Mouse (Mus musculus) lung, postnatal 0 days (tissue): ENCODE data around the gene Nrbf2. TPM values are rescaled to one million over a fixed set of nuclear protein-coding genes. Genes with fewer than 3 reads are reported as not detected.

Experiments
- ATAC-seq: fragments of 200-750 bp; cut with Nextera tagmentation; 2 replicates; pipeline ENCODE4 v1.8.0; 2017; ENCODE audit warnings: moderate library complexity
- DNase-seq: peaks from one replicate; pipeline ENCODE4 v3.0.0-alpha.2; 2016; ENCODE audit warnings: low spot score
- H3K27ac ChIP-seq: fragments of 300-500 bp; sonication (generic); 2 replicates; pipeline ENCODE4 v1.5.1; 2014; ENCODE audit warnings: antibody characterized with exemption, mild to moderate bottlenecking, low read length, mixed read lengths
- H3K27me3 ChIP-seq: fragments of 300-500 bp; sonication (generic); replicated peaks from 2 replicates; pipeline ENCODE4 v1.6.1; 2014; ENCODE audit warnings: low read length, mixed read lengths; ENCODE audit not compliant: insufficient read depth
- H3K36me3 ChIP-seq: fragments of 300-500 bp; sonication (generic); 2 replicates; pipeline ENCODE4 v1.6.1; 2014; ENCODE audit warnings: low read length, mixed read lengths; ENCODE audit not compliant: insufficient read depth
- H3K4me1 ChIP-seq: fragments of 300-500 bp; sonication (generic); 2 replicates; pipeline ENCODE4 v1.6.1; 2014; ENCODE audit warnings: antibody characterized with exemption, low read depth, low read length, mixed read lengths; ENCODE audit not compliant: insufficient read depth
- H3K4me2 ChIP-seq: fragments of 300-500 bp; sonication (generic); replicated peaks from 2 replicates; pipeline ENCODE4 v1.6.1; 2014; ENCODE audit warnings: low read depth, mild to moderate bottlenecking, low read length, moderate library complexity, mixed read lengths
- H3K4me3 ChIP-seq: fragments of 300-500 bp; sonication (generic); 2 replicates; pipeline ENCODE4 v1.5.1; 2014; ENCODE audit warnings: low read depth, low read length
- H3K9ac ChIP-seq: fragments of 300-500 bp; sonication (generic); replicated peaks from 2 replicates; pipeline ENCODE4 v1.6.1; 2014; ENCODE audit warnings: low read depth, mild to moderate bottlenecking
- H3K9me3 ChIP-seq: fragments of 300-500 bp; sonication (generic); 2 replicates; pipeline ENCODE4 v1.6.1; 2016; ENCODE audit warnings: low read length, mixed read lengths
- CTCF ChIP-seq: IDR thresholded peaks from 2 replicates; pipeline ENCODE4 v1.5.1; 2016; ENCODE audit warnings: antibody characterized with exemption, mild to moderate bottlenecking
- EP300 ChIP-seq: IDR thresholded peaks from 2 replicates; pipeline ENCODE4 v1.6.1; 2016; ENCODE audit warnings: antibody characterized with exemption, mild to moderate bottlenecking, control low read depth
- WGBS: fragments of 180-500 bp; shearing (Covaris S2); extraction: QIAGEN DNeasy Blood & Tissue Kit; methylation state at CpG from one replicate; pipeline ENCODE4 v1.1.7; 2014; 5-methylcytosine and 5-hydroxymethylcytosine counted together
- polyA plus RNA-seq: library from polyadenylated mRNA; unstranded; fragments of >200 nt; fragmentation: Nextera tagmentation; extraction: Ambion mirVana; gene quantifications from 2 replicates; pipeline ENCODE4 v1.2.1, GENCODE M21; 2015

The Nrbf2 gene
- polyA plus RNA-seq, 1 experiment from 2014 or later: 40.6 TPM

- no peak for DNase-seq
- Histone ChIP-seq H3K36me3 (peaks cover 24% of the 10 kb centered on the region), H3K4me2 (no peak overlapping the region), H3K9me3 (no peaks in the 10 kb centered on the region), H3K4me1 (no peaks in the 10 kb centered on the region), H3K27me3 (no peaks in the 10 kb centered on the region), H3K4me3 (no peak overlapping the region), H3K27ac (no peak overlapping the region), H3K9ac (no peak overlapping the region)
- TF ChIP-seq CTCF (no peak), EP300 (no peak)
- WGBS: 100% methylated on average over 1 of the region's 1 CpGs
- no peak for ATAC-seq
Measured at GRCm38 (mm10) chr10:67253115-67253514, 32.0 kb downstream of the Nrbf2 start.

GRCm38 (mm10) chr10:67252353-67252752 lies 32.8 kb downstream of the Nrbf2 start:
- no peaks in the 10 kb centered on the region for H3K27me3 ChIP-seq
- WGBS: 55% methylated on average over 5 of the region's 5 CpGs
- H3K9me3 ChIP-seq: no peaks in the 10 kb centered on the region
- no peak for TF ChIP-seq CTCF
- no peak for TF ChIP-seq EP300
- no peak overlapping the region for H3K4me2 ChIP-seq
- DNase-seq: no peak
- peaks cover 25% of the 10 kb centered on the region for H3K36me3 ChIP-seq
- ATAC-seq: no peak
- no peak overlapping the region for H3K27ac ChIP-seq
- no peak overlapping the region for H3K9ac ChIP-seq
- H3K4me1 ChIP-seq: no peaks in the 10 kb centered on the region
- H3K4me3 ChIP-seq: no peak overlapping the region

- H3K4me2 ChIP-seq: no peak overlapping the region
- no peak overlapping the region for H3K9ac ChIP-seq
- 88% methylated on average over 6 of the region's 6 CpGs for WGBS
- no peaks in the 10 kb centered on the region for H3K4me1 ChIP-seq
- ATAC-seq: no peak
- no peak for DNase-seq
- H3K4me3 ChIP-seq: no peak overlapping the region
- H3K9me3 ChIP-seq: no peaks in the 10 kb centered on the region
- TF ChIP-seq EP300 (no peak), CTCF (no peak)
- H3K27ac ChIP-seq: no peak overlapping the region
- H3K36me3 ChIP-seq: peaks cover 33% of the 10 kb centered on the region
- H3K27me3 ChIP-seq: no peaks in the 10 kb centered on the region
Measured at GRCm38 (mm10) chr10:67250846-67251245, 34.3 kb downstream of the Nrbf2 start.

GRCm38 (mm10) chr10:67249486-67249885 lies 35.6 kb downstream of the Nrbf2 start:
- no peak overlapping the region for H3K27ac ChIP-seq
- DNase-seq (no peak), ATAC-seq (no peak)
- no peak overlapping the region for H3K9ac ChIP-seq
- TF ChIP-seq EP300 (no peak), CTCF (no peak)
- peaks cover 44% of the 10 kb centered on the region for H3K36me3 ChIP-seq
- no peaks in the 10 kb centered on the region for H3K9me3 ChIP-seq
- H3K27me3 ChIP-seq: no peaks in the 10 kb centered on the region
- H3K4me3 ChIP-seq: no peak overlapping the region
- H3K4me1 ChIP-seq: no peaks in the 10 kb centered on the region
- 65% methylated on average over 2 of the region's 2 CpGs for WGBS
- no peak overlapping the region for H3K4me2 ChIP-seq

GRCm38 (mm10) chr10:67247145-67247544 lies 38.0 kb downstream of the Nrbf2 start:
- Histone ChIP-seq H3K36me3 (peaks cover 41% of the 10 kb centered on the region), H3K4me2 (no peak overlapping the region), H3K9me3 (no peaks in the 10 kb centered on the region), H3K27me3 (no peaks in the 10 kb centered on the region), H3K27ac (no peak overlapping the region), H3K4me1 (no peaks in the 10 kb centered on the region), H3K9ac (no peak overlapping the region), H3K4me3 (no peak overlapping the region)
- ATAC-seq (no peak), DNase-seq (no peak)
- no peak for TF ChIP-seq EP300
- peak; percentile 77 for TF ChIP-seq CTCF
- WGBS: 93% methylated on average over 4 of the region's 4 CpGs

GRCm38 (mm10) chr10:67230439-67230838 lies 54.7 kb downstream of the Nrbf2 start:
- Histone ChIP-seq H3K4me3 (no peak overlapping the region), H3K27me3 (no peaks in the 10 kb centered on the region), H3K9ac (no peak overlapping the region), H3K4me1 (0 out of 2 replicates have a peak, but pooled peaks cover 3% of the 10 kb centered on the region), H3K4me2 (no peak overlapping the region), H3K36me3 (peaks cover 12% of the 10 kb centered on the region; the same call in 1 of the 2 replicates), H3K9me3 (no peaks in the 10 kb centered on the region), H3K27ac (no peak overlapping the region)
- ATAC-seq: no peak
- TF ChIP-seq CTCF: no peak
- TF ChIP-seq EP300: no peak
- WGBS: 81% methylated on average over 6 of the region's 6 CpGs
- DNase-seq: no peak

- H3K27ac ChIP-seq: no peak overlapping the region
- H3K4me3 ChIP-seq: no peak overlapping the region
- peaks cover 9% of the 10 kb centered on the region; the same call in 1 of the 2 replicates for H3K36me3 ChIP-seq
- no peaks in the 10 kb centered on the region for H3K27me3 ChIP-seq
- TF ChIP-seq EP300: no peak
- no peak for TF ChIP-seq CTCF
- ATAC-seq: no peak
- no peak overlapping the region for H3K4me2 ChIP-seq
- WGBS: 73% methylated on average over 14 of the region's 14 CpGs
- 0 out of 2 replicates have a peak, but pooled peaks cover 3% of the 10 kb centered on the region for H3K4me1 ChIP-seq
- H3K9ac ChIP-seq: no peak overlapping the region
- DNase-seq: no peak
- H3K9me3 ChIP-seq: no peaks in the 10 kb centered on the region
Measured at GRCm38 (mm10) chr10:67226543-67226942, 58.6 kb downstream of the Nrbf2 start.
